Mouse (Mus musculus) natural killer cell, adult 2 months (primary cell): ENCODE results near the gene Gm49366.
"Not testable (repeated sequence)": the region's sequence is repeated elsewhere in the genome, so short reads cannot be mapped to it uniquely, and the experiment has no call there.

Source experiments
- DNase-seq, 2 experiments: peaks; one replicate each; pipeline ENCODE4 v3.0.0; 2022; ENCODE audit warnings: low spot score in 2 of 2

Gm49366 gene

GRCm38 (mm10) chr12:84032854-84033253 lies 5.9 kb upstream of the Gm49366 start:
- DNase-seq: no peak

GRCm38 (mm10) chr12:84033302-84033701 lies 5.4 kb upstream of the Gm49366 start:
- DNase-seq: not testable (repeated sequence)

GRCm38 (mm10) chr12:84034108-84034507 lies 4.6 kb upstream of the Gm49366 start:
- DNase-seq: no peak

- DNase-seq: not testable (repeated sequence)
These were observed 494 bp upstream of the Gm49366 start, which contains the start of gene Acot4 for GRCm38 (mm10) chr12:84038241-84038640. Acot4 (plus strand) TSS chr12:84038379.

GRCm38 (mm10) chr12:84042248-84042647 lies 3.5 kb downstream of the Gm49366 start:
- no peak for DNase-seq

GRCm38 (mm10) chr12:84044045-84044444 lies 5.3 kb downstream of the Gm49366 start:
- no peak for DNase-seq

GRCm38 (mm10) chr12:84046906-84047305 lies 8.2 kb downstream of the Gm49366 start:
- DNase-seq: no peak

GRCm38 (mm10) chr12:84050744-84051143 lies 12.0 kb downstream of the Gm49366 start:
- not testable (repeated sequence) for DNase-seq

GRCm38 (mm10) chr12:84051937-84052474 lies 13.3 kb downstream of the Gm49366 start, which contains the start of gene Acot3:
Acot3 (plus strand) TSS chr12:84052144.
- no peak for DNase-seq

GRCm38 (mm10) chr12:84052609-84053008 lies 13.9 kb downstream of the Gm49366 start:
- no peak for DNase-seq

- no peak for DNase-seq
These were observed 14.4 kb downstream of the Gm49366 start for GRCm38 (mm10) chr12:84053173-84053572.

- DNase-seq: no peak
These were observed 15.1 kb downstream of the Gm49366 start for GRCm38 (mm10) chr12:84053679-84054391.

GRCm38 (mm10) chr12:84060946-84061345 lies 22.2 kb downstream of the Gm49366 start:
- peak in 1 of 2 experiments; percentile 16 for DNase-seq

- DNase-seq: no peak
These were observed 23.6 kb downstream of the Gm49366 start for GRCm38 (mm10) chr12:84062336-84062735.

GRCm38 (mm10) chr12:84063228-84063627 lies 24.5 kb downstream of the Gm49366 start:
- DNase-seq: no peak

GRCm38 (mm10) chr12:84063833-84064232 lies 25.1 kb downstream of the Gm49366 start:
- no peak for DNase-seq

- no peak for DNase-seq
These were observed 25.9 kb downstream of the Gm49366 start for GRCm38 (mm10) chr12:84064621-84065020.

GRCm38 (mm10) chr12:84067752-84068151 lies 29.0 kb downstream of the Gm49366 start:
- DNase-seq: no peak

- DNase-seq: no peak
These were observed 29.6 kb downstream of the Gm49366 start for GRCm38 (mm10) chr12:84068296-84068695.

- DNase-seq: no peak
These were observed 30.3 kb downstream of the Gm49366 start, which contains the start of gene Acot5 for GRCm38 (mm10) chr12:84068986-84069385. Acot5 (plus strand) TSS chr12:84069325.

GRCm38 (mm10) chr12:84069582-84069981 lies 30.8 kb downstream of the Gm49366 start:
- peak in 1 of 2 experiments; percentile 17 for DNase-seq

GRCm38 (mm10) chr12:84071696-84072095 lies 33.0 kb downstream of the Gm49366 start:
- DNase-seq: no peak

GRCm38 (mm10) chr12:84077371-84077990 lies 38.7 kb downstream of the Gm49366 start:
- DNase-seq: no peak
